Mouse (Mus musculus) small intestine, adult 2 months (tissue): ENCODE results near the gene Ino80e. TPM values are rescaled to one million over a fixed set of nuclear protein-coding genes. Genes with fewer than 3 reads are reported as not detected.
"Not testable (repeated sequence)": the region's sequence is repeated elsewhere in the genome, so short reads cannot be mapped to it uniquely, and the experiment has no call there.

Experiments used
- H3K27ac ChIP-seq: fragments of 200-500 bp; 2 replicates; pipeline ENCODE4 v1.5.1; 2012; ENCODE audit warnings: low read depth, low read length, control low read depth, inconsistent platforms; ENCODE audit not compliant: insufficient read depth
- H3K27me3 ChIP-seq: fragments of 200-500 bp; 2 replicates; pipeline ENCODE4 v1.6.1; 2012; ENCODE audit warnings: mild to moderate bottlenecking, moderate library complexity, low read length, inconsistent platforms; ENCODE audit not compliant: control insufficient read depth, insufficient read depth
- H3K36me3 ChIP-seq: fragments of 200-500 bp; 2 replicates; pipeline ENCODE4 v1.6.1; 2012; ENCODE audit warnings: mild to moderate bottlenecking, low read length, control low read depth, inconsistent platforms; ENCODE audit not compliant: control insufficient read depth, insufficient read depth
- H3K4me1 ChIP-seq: fragments of 200-500 bp; 2 replicates; pipeline ENCODE4 v1.6.1; 2012; ENCODE audit warnings: low read length, inconsistent platforms, mixed read lengths; ENCODE audit not compliant: control insufficient read depth, insufficient read depth, insufficient read length
- H3K4me3 ChIP-seq: fragments of 200-500 bp; 2 replicates; pipeline ENCODE4 v1.5.1; 2012; ENCODE audit warnings: low read depth, mild to moderate bottlenecking, control low read depth, inconsistent platforms, low read length, moderate library complexity
- CTCF ChIP-seq: fragments of 200-500 bp; IDR thresholded peaks from 2 replicates; pipeline ENCODE4 v1.5.1; 2012; ENCODE audit warnings: low read depth, mild to moderate bottlenecking, control low read depth, inconsistent platforms, low read length, moderate library complexity, mixed read lengths; ENCODE audit not compliant: insufficient replicate concordance, insufficient read length; ENCODE audit errors: extremely low read depth
- POLR2A ChIP-seq: fragments of 200-500 bp; IDR thresholded peaks from 2 replicates; pipeline ENCODE4 v1.6.1; 2012; ENCODE audit warnings: low read depth, mild to moderate bottlenecking, control low read depth, inconsistent platforms, low read length, moderate library complexity
- WGBS: fragments of 180-500 bp; shearing (Covaris S2); methylation state at CpG from one replicate; pipeline ENCODE4 v1.1.7; 2018; 5-methylcytosine and 5-hydroxymethylcytosine counted together
- polyA plus RNA-seq: library from polyadenylated mRNA; depleted of rRNA; stranded (reverse); fragments of >200 nt; gene quantifications from 2 replicates; pipeline ENCODE4 v1.2.3, GENCODE M21; 2012; rRNA removed

Gene Ino80e
- 16.5 and 42.8 TPM in 2 replicates for polyA plus RNA-seq

DNA sequence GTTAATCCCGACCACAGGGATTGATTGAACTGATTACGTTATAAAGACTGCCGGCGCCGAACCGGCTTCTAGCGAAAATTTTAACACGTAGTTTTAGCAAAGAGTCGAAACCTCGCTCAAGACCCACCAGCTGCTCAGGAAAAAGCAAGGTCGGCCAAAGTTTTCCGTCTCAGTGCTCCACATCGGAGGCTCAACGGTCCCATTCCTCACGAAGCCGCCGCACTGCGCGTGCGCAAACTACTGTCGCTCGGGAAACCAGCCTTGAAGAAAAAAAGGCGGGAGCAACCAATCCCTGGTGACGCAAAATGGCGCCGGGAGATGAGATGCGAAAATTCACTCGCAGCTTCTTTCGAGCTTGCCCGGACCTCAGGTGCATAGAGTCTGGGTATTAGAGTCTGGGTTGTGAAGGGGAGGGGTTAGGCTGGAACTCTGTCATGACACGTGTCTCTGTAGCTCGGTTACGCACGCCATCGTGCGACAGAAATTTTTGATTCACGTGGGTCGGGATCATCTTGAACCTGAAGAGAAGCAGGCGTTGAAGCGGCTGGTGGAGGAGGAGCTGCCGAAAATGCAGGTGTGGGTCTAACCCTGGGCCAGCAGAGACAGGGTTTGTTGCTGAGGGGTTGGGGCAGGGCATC is at the start of gene Ino80e:
Ino80e (minus strand) TSS at position 231 of the 638 bp plus-strand sequence.
- H3K36me3 ChIP-seq = peaks cover 27% of the 10 kb centered on the region
- no peaks in the 10 kb centered on the region for H3K27me3 ChIP-seq
- peak within 1 kb of the TSS; percentile 47 for H3K27ac ChIP-seq
- H3K4me3 ChIP-seq = peak within 1 kb of the TSS; percentile 76
- no peak; the same call in 1 of the 2 replicates for TF ChIP-seq POLR2A
- TF ChIP-seq CTCF = no peak; the same call in 1 of the 2 replicates
- H3K4me1 ChIP-seq = peaks cover 18% of the 10 kb centered on the region; the same call in 1 of the 2 replicates
- under 1% methylated on average over 41 of the region's 41 CpGs for WGBS

DNA sequence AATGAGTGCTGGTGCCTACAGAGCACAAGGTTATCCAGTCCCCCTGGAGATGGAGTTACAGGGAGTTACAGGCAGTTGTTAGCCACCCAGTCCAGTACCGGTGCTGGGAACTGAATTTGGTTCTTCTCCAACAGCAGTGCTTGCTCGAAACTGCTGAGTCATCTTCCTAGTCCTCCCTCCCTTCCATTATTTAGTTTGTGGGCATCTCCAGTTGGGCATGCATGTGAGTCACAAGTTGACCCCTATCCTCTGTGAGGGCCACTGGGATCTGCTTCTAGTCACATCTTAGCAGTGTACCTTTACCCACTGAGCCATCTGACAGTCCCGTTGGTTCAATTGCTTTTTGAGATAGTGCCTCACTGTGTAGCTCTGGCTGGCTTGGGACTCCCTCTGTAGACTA is 43.4 kb upstream of the Ino80e start:
- Histone ChIP-seq H3K27me3 (no peaks in the 10 kb centered on the region), H3K27ac (no peak overlapping the region), H3K4me1 (no peaks in the 10 kb centered on the region), H3K4me3 (no peak overlapping the region), H3K36me3 (no peaks in the 10 kb centered on the region)
- no peak for TF ChIP-seq CTCF
- TF ChIP-seq POLR2A = no peak
- 48% methylated on average over 3 of the region's 3 CpGs for WGBS

DNA sequence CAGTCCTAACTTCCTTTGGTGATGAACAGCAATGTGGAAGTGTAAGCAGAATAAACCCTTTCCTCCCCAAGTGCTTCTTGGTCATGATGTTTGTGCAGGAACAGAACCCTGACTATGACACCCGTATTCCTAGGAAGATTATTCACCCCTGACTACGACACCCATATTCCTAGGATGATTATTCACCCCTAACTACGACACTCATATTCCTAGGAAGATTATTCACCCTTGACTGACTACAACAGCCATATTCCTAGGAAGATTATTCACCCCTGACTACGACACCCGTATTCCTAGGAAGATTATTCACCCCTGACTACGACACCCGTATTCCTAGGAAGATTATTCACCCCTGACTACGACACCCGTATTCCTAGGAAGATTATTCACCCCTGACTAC is 37.6 kb upstream of the Ino80e start:
- H3K27ac ChIP-seq, H3K36me3 ChIP-seq, H3K27me3 ChIP-seq, H3K4me3 ChIP-seq: not testable (repeated sequence)
- WGBS = 94% methylated on average over 8 of the region's 9 CpGs
- H3K4me1 ChIP-seq = peaks cover 15% of the 10 kb centered on the region

DNA sequence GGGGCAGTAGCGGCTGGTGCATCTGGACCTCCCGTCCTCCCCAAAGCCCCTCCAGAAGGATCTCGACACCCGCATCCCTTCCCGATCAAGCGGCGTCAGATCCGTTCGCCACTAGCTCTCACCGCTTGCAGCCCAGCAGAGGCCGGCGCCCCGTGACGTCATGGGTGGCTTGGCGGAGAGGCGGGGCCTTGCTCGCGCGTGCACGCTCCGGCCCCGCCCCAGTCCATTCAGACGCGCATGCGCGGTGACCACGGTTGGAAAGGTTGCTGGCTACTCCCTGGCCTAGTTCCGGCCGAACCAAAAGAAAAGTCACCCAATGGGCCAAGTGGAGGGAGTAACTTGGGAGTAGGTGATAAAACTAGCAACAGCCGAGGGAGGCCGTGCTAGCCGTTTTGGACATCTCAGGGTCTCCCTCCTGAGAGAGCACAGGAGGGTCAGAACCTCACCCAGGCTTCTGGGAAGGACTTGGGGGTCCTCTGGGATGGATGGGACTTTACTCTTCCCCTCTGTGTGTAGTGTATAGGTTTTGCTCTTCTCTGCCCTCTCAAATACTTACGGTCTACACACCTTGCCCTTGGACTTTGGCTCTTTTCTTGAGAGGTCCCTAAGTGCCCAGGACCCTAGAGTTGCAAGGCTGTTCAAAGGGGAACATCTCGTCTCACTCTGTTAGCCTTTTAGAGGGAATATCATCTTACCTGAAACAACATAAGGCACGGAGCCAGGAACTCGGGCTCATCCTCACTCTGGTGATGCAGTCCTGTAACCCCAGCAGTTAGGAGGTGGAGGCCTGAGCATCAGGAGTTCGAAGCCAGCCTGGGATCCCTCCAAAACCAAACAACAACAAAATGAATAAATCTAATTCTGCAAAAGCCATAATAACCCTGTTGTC is 36.2 kb upstream of the Ino80e start:
- WGBS = 13% methylated on average over 37 of the region's 37 CpGs
- H3K27me3 ChIP-seq = no peaks in the 10 kb centered on the region
- H3K4me1 ChIP-seq = peaks cover 15% of the 10 kb centered on the region
- peaks cover 4% of the 10 kb centered on the region; the same call in 1 of the 2 replicates for H3K36me3 ChIP-seq
- peak overlapping the region; percentile 83 for H3K27ac ChIP-seq
- TF ChIP-seq POLR2A (peak; percentile 80), CTCF (no peak)
- peak overlapping the region; percentile 76 for H3K4me3 ChIP-seq

DNA sequence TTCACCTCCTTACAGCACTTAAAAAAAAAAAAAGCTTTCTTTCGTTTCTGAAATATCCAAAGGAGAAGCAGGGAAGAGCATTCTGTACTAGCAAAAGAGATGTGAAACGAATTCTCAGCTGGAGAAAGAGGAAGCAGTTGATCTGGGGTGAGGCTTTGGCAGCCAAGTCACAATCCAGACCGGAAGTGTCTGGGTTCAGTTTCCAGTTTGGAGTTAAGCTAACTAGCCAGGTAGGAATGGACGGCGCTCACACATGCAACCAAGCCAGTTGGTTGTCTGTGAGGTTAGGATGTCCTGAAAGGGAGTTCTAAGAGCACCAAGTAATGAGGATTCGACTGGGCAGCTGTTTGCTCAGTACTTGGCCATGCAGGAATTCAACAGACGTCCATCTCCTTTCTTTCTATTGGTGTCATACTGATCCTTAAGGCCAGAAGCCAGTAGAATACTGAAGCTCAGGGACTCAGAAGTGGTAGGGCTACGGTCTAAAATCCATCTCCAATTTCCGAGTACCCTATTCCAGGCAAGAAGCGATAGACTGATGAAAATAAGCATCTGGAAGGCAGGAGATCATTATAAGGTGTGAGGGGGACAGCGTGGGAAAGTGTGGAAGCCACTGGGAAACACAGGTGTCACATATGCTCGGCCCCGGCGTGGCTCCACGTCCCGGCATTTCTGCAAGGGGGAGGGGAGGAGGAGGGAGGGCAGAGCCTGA is 35.4 kb upstream of the Ino80e start:
- TF ChIP-seq POLR2A (no peak), CTCF (no peak)
- peak overlapping the region; percentile 76 for H3K4me3 ChIP-seq
- 2% methylated on average over 16 of the region's 16 CpGs for WGBS

DNA sequence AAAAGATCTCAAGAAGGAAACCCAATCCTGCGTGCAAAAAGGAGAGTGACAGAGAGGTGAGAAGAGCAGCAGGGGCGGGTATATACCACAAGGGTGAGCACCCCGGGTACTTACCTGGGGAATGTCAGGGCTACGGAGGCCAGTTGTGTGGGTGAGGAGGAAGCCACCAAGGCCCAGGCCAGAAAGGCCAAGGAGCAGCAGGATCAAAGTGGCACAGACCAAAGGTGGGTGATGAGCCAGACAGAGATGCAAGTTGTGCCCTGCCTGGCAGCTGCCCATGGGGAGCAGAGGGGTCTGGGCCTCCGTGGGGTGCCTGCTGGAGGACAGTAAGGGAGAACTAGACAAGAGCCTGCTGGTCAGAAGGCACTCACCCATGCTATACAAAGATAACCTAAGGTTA is 34.7 kb upstream of the Ino80e start:
- Histone ChIP-seq H3K27me3 (no peaks in the 10 kb centered on the region), H3K27ac (peak overlapping the region; percentile 72), H3K4me3 (peak overlapping the region; percentile 24), H3K4me1 (peaks cover 15% of the 10 kb centered on the region), H3K36me3 (peaks cover 4% of the 10 kb centered on the region; the same call in 1 of the 2 replicates)
- WGBS = 90% methylated on average over 5 of the region's 5 CpGs
- TF ChIP-seq CTCF (no peak), POLR2A (no peak)

More for the DNA sequence above, 35.4 kb upstream of the Ino80e start:
- Histone ChIP-seq H3K4me1 (peaks cover 15% of the 10 kb centered on the region), H3K27me3 (no peaks in the 10 kb centered on the region), H3K36me3 (peaks cover 4% of the 10 kb centered on the region; the same call in 1 of the 2 replicates), H3K27ac (peak overlapping the region; percentile 83)

DNA sequence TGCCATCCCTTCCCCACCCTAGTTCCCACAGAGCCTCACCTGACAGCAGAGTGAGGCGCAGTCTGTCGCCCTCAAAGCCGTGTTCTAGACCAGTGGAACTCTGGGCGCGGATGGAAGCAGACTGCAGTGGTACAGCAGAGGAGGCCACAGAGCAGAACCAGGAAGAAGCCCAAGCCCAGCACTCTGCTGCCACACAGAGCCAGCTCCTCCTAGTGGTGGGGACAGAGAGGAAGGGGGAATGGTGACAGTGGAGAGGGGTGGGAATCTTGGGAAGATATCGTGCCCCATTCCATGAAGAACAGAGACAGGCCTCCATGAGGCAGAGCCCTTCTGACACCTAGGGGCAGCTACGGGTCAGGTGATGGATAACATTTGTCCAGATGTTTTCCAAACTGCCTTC is 26.7 kb upstream of the Ino80e start:
- no peak for TF ChIP-seq POLR2A
- TF ChIP-seq CTCF = peak; percentile 45; the same call in 1 of the 2 replicates
- 52% methylated on average over 7 of the region's 7 CpGs for WGBS
- H3K27me3 ChIP-seq = no peaks in the 10 kb centered on the region
- no peak overlapping the region for H3K27ac ChIP-seq
- peaks cover under 1% of the 10 kb centered on the region for H3K4me1 ChIP-seq
- peaks cover 15% of the 10 kb centered on the region for H3K36me3 ChIP-seq
- no peak overlapping the region for H3K4me3 ChIP-seq
